Mouse (Mus musculus) 416B (cell line): ENCODE data around the gene Lhfp.

Experiments used
- DNase-seq: peaks from one replicate; pipeline ENCODE4 v3.0.0; 2011; ENCODE audit warnings: low read depth

Gene Lhfp

DNA sequence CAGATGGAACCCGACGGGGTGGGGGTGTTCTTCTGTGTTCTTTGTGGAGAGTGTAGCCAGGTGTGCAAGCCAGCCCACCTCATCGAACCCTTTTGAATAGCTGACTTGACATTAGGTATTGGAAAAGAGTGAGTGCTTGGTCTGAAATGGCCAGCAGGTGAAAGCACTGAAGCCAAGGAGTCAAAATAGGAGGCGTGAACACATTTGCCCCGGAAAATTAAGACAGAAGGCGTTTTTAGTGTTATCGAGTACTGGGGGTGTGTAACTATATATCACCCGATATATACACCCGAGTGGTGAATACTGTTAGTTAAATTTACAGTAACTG, 876 bp downstream of the Lhfp start:
- no peak for DNase-seq

DNA sequence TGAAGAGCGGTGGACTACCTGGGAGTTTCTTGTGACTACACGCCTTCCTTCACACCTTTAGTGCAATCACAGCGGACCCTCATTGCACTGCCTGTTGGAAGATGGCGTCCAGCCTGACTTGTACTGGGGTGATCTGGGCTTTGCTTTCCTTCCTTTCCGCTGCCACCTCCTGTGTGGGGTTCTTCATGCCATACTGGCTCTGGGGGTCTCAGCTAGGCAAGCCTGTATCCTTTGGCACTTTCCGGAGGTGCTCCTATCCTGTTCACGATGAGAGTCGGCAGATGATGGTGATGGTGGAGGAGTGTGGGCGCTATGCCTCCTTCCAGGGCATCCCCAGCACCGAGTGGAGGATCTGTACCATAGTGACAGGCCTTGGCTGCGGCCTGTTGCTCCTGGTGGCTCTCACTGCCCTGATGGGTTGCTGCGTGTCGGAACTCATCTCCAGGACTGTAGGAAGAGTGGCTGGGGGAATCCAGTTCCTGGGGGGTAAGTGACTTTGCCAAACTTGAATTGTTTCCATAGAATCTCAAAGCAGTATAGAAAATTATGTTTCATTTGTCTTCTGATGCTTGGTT, 2.0 kb downstream of the Lhfp start:
- DNase-seq, result no peak

DNA sequence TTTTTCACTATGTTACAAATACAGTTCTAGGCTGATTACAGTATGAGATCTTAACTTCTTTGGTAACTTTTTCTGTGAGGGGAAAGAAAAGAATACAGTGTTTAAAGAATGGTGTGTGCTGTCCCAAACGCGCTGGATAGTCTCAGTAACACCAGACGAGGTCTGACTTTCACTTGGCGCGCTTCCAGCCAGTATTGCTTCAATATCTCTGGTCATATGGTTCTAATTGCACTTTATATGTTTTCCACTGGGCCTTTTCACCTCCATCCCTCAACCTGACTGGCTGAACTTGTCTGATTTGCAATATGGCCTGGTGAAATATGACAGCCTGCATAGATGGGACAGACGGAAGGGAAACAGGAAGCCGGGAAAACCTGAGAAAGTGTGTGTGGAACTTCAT, 2.9 kb downstream of the Lhfp start:
- no peak for DNase-seq

DNA sequence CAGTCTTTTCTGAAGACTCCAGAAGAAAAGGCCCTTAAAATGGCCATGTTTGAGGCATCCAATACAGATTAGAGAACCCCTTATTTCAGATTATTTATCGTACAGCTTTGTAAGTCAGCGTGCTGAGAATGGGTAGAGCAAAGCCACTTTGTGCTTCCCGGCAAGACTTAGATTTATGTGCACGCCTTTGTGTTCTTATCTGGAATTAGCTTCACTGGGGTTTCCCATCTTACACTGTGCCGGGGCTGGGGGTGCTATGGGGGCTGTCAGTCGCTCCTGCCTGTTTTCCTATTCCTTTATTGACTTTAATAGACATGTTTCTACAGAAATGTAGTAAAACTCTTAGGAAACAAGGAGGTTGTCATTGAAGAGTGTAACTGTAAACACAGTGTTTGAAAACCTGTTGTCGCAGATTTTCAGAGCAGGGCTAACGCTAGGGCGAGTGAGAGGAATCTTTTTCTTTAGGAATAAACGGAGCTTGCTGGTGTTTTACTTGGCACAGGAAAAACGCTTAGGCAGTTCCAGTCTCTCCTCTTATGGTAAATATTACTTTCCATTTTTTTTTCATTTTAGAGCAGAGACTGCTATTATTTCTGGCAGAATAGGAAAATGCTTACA, 3.5 kb downstream of the Lhfp start:
- DNase-seq, result no peak

DNA sequence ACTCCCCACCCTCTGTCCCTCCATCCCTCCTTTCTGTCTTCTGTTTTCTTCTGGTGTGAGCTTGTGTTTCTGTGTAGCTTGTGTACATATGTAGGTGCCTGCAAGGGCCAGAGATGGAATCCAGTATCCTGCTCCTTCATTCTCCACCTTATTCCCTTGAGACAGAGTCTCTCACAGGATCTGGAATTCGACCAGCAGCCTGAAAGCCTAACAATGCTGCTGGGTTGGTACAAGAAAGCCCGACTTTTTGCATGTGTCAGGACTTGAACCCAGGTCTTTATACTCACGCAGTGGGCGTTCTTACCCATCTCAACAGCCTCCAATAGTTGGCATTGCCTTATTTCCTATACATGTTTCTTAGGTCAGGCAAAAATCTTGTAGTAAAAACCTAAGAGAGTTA, 4.4 kb downstream of the Lhfp start:
- no peak for DNase-seq

DNA sequence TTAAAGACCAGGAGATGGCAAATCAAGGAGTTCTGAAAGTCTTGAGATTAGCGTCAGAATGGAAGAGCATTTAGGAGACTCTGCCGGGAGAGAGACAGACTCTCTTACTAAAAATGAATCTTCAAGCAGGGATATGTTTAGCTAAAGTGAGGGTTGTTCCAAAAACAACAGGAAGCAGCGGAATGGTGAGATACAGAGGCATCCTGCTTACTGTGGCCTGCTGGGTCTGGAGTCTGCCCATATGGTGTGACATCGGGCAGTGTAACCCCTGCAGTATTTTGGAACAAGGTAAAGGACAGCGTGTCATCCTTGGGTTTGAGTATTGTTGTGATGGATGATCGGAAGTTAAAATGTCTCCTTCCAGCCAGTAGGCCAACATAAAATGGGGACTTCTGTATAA, 5.0 kb downstream of the Lhfp start:
- DNase-seq, result no peak

DNA sequence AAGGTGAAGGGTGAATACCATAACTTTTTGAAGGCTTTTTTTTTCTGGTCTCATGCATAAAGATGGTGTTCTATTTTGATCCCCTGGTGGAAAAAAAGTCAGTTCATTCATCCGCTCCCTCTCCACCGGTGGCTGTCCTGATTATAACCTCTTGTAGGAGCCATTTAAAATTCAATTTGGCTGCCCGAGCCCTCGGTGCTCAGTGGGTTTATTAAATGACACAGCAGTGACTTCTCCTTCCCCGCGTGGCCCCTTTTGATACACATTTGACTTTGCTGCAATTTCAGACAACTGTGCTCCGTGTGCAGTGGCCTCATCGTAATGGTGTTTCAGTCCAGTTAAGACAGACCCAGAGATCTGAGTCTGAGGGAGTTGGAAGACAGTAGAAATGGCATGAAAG, 11.1 kb downstream of the Lhfp start:
- no peak for DNase-seq

DNA sequence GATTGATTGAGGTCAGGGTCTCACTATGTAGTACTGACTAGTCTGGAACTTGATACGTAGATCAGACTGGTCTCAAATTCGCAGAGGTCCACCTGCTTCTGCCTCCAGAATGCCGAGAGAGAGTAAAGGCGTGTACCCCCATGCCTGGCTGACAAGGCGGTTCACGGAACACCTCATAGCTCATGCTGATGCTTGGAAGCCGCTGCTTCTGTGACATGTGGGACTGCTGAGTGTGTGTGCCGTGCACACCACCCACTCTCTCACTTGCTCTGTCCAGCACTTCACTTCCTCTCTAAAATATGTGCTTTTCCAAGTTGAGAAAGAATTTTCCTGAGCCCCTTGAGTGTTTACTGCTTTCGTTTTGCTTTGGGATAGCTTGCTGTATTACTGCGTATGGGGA, 15.1 kb downstream of the Lhfp start:
- no peak for DNase-seq

DNA sequence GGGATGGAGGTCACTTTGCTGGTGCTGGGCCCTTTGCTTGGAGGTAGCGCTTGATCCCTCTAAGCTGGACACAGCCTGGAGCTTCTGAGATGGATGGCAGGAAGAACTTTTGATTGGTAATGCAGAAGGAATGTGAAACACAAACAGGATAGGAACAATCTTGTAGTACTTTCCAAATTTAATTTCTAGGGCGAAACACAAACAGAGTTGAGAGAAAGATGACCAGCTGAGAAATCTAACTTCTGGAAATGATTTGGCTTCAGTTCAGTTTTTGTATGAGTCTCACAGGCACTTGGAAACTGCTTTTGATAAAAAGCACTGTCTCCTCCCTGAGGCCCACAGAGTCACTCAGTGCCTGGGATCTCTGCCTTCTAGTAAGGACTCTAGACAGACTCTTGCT, 18.6 kb downstream of the Lhfp start:
- no peak for DNase-seq

DNA sequence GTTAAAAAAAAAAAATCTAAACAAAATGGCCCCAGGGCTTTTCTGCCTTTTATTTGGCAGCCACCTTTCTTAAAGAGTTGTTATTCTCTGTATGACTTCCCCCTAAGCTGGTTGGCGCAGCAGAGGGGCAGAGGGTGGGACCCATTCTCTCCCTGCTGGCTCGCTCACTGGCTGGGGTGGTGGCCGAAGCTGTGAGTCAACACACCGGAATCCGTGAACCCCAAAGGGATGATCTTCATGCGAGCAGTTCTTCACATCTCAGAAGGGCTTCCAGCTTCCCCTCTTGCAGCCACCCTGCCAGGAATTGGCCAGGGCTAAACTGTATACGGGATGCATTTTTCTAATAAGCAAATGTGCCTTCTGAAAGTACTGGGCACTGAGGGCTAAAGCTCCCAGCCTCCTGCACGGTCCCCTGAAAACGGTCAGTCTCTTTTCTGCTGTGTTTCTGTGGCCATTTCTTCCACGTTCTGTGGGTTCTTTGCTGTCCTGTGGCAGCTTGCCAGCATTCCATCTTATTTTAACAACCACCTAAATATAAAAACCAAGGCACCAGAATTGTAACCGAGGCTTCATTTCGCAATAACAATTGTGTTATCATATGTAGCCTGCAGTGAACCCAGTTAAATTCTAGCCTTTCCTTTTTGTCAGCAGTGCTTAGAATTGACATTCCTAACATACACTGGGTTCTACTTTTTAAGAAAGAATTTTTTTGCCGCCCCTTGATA, 22.3 kb downstream of the Lhfp start:
- peak; percentile 64 for DNase-seq

DNA sequence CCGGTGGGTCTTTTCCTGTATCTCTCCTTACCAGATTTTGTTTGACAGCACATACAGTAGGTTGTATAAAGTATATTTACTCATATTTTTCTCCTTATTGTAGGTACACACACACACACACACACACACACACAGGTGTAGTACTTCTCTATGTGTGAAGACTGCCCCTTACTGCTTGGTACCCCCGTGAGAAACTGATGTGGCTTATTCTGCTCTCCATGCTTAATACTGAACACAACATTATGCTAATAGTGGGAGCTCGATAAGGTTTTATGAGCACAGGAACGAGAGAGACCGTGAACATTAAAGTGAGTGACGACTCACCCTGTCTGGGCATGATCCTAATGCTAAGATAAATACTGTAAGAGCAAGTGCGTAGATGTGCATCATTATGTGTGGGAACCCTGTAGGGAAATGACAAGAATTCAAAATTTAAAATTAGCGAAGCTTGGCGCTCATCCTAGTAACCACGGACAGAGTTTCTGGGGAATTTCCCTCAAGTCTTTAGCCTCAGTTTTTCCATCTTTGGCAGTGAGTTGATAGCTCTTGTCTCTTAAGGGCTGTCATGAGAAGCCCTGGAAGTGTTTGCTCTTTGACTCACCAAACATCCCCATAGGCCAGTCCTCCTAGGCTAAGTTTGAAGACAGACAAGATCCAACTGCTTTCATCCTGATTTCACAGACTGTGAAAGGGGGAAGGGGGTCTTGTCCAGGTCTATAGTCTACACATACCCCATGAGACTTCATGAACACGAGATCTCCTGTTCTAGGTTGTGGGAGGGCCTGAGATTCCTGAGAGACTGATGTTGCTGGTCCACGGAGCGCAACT, 24.2 kb downstream of the Lhfp start:
- DNase-seq, result no peak

DNA sequence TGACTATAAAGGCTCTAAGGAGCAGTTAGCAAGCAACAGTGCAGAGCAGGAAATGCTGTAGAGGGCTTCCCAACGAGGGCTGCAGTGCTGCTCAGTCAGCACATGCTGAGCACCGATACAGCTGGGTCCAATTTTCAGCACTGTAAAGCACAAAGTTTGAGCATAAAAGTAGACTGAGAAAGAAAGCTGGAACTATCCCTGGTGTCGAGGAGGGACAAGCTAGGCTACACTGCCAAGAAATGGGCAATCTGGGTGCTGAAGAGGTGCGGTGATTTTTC, 24.7 kb downstream of the Lhfp start:
- no peak for DNase-seq

DNA sequence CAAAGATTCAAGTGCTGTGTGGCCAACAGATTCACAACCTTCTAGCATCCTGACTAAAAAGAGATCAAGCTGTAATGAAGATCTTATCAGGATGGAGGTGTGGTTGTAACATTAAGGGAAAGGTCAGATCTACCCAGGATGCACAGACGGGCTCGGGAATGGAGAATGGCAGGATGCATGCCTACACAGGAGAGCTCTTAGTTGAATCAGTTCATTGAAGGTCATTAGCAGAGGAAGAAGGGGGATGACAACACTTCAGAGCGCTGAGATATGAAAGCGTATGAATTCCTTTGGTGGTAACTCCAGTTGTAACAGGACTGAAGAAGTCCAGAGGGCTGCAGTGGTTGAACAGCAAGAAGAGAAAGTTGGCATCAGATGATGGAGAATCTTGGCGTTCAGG, 27.1 kb downstream of the Lhfp start:
- no peak for DNase-seq

DNA sequence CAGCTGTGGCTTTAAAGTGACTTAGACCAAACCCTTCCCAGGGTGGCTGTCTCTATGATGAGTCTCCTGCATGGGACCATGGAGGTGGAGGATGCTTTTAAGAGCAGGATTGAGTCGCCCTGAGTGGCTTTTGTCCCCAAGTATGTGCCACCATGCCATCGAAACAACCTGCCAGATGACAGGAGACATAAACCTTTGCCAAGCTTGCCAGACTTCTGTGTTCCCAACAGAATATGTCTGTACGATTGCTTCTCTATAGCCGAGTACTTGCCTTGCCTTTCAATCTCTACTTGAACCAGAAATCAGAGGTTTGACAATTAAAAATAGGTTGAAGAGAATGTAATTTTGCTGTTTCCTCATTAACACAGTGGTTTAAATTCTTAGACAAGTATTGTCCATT, 32.9 kb downstream of the Lhfp start:
- DNase-seq, result no peak

DNA sequence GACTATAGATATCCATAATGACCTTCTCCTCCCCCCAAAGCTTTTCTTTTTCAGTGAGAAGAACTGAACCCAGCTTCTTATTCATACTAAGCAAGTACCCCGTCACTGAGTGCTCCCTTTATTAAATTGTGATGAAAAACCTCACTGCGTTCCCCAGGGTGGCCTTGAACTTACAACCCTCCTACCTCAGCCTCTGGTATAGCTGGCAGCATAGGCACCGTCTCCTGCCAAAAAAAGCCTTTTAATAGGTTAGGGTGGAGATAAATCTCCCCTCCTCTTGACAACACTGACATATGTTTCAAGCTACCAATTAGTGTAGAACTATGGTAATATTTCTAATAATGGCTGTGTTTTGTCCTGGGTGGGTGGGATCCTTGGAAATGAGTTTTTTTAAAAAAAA, 33.4 kb downstream of the Lhfp start:
- no peak for DNase-seq

DNA sequence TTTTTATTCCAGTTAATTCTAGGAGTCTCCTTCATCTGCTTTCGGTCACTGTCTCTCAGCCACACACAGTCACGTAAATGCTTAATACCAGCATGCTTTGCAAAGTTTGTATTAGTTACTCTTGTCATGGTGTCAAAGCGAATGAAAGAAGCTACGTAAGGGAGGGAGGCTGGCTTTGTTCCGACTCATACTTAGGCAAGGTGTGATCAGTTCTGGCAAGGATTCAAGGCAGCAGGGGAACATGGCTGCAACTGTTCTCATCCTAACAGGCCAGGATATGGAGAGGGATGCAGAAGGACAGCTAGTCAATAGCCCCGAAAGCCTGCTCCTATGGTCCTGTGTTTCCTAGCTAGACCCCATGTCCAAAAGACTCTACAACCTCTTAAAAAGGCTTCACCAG, 39.0 kb downstream of the Lhfp start:
- no peak for DNase-seq

DNA sequence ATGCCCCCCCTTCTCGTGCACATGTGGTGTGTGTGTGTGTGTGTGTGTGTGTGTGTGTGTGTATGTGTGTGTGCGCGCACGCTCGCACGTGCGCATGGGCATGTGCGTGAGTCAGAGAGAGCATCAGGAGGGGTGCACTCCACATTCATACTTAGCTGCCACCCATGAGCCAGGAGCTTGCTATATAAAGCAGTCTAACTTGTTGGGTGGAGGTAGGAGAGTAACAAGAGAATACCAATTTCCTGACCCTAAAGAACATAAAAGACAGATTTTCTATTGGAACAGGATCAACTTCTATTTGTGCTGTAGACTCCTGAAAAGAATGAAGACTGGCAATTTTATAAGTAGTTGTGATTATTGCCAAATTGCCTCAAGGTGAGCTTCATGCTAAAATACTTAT, 39.4 kb downstream of the Lhfp start:
- DNase-seq, result no peak

DNA sequence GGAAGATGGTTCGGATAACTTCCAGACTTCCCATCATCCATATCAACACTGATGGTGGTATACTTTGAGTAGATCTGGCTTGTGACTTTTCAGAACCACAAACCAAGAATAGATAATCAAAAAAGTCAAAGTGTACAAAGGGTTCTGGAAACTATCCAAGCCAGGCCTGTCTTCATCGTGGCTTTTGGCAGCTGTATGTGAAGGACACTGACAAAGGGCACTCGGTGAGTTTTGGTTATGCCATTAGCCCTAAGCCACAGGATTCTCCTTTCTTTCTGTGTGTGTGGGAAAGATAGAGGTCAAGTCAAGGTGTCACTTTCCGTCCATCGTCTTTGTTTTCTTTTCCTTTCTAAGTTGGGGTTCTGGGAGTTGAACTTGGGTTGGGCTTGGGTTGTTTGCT, 42.4 kb downstream of the Lhfp start:
- no peak for DNase-seq

DNA sequence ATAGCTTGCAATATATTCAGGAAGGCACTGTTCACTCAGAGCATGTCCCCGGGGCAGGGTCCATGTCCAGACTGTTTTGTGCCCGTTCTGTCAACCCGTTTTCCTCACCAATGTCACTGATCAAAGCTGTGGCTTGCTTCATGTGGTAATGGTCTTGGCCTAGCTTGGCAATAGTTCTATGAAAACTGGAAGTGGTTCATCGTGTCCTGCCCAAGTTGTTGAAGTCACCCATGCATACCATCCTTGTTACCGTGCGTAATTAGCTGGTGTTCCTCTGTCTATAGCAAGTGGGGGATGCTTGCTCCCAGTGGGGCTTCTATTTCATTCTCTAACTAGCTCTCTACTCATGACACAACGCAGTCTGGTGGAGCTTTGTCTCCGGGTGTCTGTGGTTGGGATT, 43.5 kb downstream of the Lhfp start:
- DNase-seq, result no peak

DNA sequence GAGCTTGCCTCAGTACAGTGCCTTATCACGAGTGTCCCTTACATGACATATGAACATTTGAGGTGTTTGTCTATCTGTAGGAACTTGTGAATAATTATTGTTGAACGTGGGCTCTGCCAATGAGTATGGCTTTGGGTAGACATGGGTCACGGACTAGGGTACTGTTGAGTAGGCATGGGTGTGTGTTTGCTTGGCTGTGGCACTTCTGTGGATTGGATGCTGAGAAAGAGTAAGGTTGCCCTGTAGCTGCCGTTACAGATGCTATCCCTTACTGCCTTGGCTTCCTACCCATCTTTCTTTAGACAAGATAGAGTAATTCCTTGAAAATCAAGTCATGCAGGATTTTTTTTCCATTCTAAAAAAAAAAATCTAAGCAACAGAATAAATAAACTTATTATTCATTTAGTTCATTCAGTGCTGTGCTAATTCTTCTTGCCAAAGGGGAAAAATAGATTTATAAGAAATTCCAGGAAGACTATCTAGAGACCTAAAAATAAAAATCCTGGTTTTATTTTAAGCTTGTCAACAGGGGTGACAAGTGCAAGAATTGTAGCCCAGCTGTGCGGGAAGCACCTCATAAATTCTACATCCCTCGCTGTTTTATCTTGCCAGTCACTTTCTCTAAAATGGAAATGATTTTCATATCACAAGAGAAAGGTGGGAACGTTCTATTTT, 45.3 kb downstream of the Lhfp start:
- DNase-seq, result no peak

DNA sequence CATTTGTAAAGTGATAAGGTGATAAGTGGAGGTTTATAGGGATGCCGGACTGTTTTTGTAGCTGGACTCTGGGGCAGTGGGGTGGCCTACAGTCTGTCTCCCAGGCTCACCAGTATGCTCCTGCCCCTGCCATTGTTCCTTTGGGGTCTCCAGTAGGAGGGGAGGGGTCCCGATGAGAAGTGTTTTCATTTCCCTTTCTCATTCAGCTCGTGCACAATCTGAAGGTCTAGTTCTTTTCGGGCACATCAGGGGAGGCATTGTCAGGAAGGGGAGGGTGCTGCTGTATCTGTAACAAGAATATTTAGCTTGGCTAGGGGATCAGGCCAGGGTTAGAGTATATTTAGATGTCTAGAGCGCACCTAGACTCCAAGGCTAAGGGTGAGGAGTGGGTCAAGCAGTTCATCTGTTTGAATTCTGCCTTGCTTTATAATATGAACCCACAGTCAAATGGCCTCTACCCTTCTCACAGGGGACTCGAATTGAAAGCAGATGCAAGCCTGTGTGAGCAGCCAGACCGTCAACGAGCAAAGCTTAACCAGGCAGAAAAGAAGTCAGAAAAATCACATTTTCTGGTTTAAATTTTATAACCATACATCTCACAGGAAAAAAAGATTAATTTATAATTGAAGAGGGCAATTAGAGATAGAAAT, 46.0 kb downstream of the Lhfp start:
- no peak for DNase-seq

DNA sequence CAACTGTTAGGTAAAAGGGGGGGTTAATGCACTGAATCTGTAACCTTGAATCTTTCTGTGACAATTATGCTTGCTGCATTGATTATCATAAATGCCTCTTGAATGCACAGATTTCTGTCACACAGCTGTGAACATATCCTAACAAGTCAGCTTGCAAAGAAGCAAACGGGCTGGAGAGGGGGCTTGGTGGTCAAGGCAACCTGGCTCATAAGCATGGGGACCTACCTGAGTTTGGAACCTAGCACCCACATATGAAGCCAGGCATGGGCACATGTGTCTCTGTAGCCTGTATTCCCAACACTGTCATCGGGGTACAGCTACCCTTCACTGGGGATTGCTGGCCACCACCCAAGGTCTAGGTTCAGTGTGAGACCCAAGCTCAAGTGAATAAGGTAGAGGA, 48.6 kb downstream of the Lhfp start:
- no peak for DNase-seq
